Mouse (Mus musculus): Measurements from ENCODE around the gene Snx1. TPM values are rescaled to one million over a fixed set of nuclear protein-coding genes. Genes with fewer than 3 reads are reported as not detected.
A peak's percentile ranks its signal among the peaks of the same experiment; 100 is the strongest.

The Snx1 gene
- polyA plus RNA-seq, 1 experiment = 59.1 TPM

DNA sequence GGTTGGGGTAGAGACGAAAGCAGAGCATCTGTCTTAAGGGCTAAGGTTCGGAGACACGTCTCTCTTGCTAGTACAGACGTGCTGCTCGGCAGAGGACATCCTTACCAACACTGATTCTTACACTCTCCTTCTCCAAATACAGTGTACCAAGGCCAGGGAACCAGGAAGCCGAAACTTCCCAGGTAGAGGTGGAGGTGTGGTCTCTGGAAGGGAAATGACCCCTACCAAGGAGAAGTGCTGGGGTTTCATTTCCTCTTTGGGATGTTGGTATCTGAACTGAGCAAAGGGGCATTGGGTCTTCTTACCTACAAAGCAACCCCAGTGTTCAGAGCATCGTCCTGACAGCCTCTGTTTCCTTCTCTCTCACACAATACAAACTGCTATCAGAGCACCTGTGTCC lies 53.6 kb downstream of the Snx1 start:
- Histone ChIP-seq H3K4me1 (replicated peaks; ENCODE audit: control insufficient read depth, insufficient read depth, low read length) (peaks cover 10% of the 10 kb centered on the region), H3K4me3 (ENCODE audit: control insufficient read depth, insufficient read depth, low read length) (no peak overlapping the region), H3K27me3 (ENCODE audit: control insufficient read depth, insufficient read depth, low read length) (peaks cover 18% of the 10 kb centered on the region), H3K27ac (ENCODE audit: control insufficient read depth, insufficient read depth, low read length) (no peak overlapping the region), H3K36me3 (ENCODE audit: control insufficient read depth, insufficient read depth, low read length) (no peaks in the 10 kb centered on the region)
- WGBS = 76% methylated on average over 7 of the region's 7 CpGs
- no peak for DNase-seq
- no peak for TF ChIP-seq POLR2A (IDR thresholded peaks at IDR 0.05; ENCODE audit: control insufficient read depth, extremely low read depth, insufficient read depth, low read length, poor library complexity)
- TF ChIP-seq CTCF (IDR thresholded peaks at IDR 0.05; ENCODE audit: borderline replicate concordance, control insufficient read depth, extremely low read depth, insufficient read depth, low read length, poor library complexity) = no peak

DNA sequence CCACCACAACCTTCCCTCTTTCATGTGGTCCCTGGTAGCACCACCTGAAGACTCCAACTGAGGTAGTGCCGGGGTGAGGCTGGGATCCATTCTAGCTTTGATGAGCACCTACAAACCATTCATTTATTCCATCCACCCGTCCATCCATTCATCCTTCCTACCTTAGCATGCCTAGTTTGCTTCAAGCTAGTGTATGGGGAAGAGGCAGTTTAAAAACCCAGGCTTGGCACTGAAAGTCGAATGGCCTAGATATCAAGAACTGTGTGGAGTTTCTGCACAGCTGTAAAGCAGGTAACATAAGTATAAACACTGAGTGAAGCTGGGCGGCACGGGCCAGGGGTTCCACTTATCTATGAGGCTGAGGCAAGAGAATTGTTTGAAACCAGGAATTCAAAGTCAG lies 56.2 kb downstream of the Snx1 start:
- peaks cover 10% of the 10 kb centered on the region for H3K4me1 ChIP-seq (replicated peaks; ENCODE audit: control insufficient read depth, insufficient read depth, low read length)
- 77% methylated on average over 5 of the region's 5 CpGs for WGBS
- H3K27ac ChIP-seq (ENCODE audit: control insufficient read depth, insufficient read depth, low read length) = no peak overlapping the region
- H3K4me3 ChIP-seq (ENCODE audit: control insufficient read depth, insufficient read depth, low read length) = no peak overlapping the region
- no peak for TF ChIP-seq CTCF (IDR thresholded peaks at IDR 0.05; ENCODE audit: borderline replicate concordance, control insufficient read depth, extremely low read depth, insufficient read depth, low read length, poor library complexity)
- TF ChIP-seq POLR2A (IDR thresholded peaks at IDR 0.05; ENCODE audit: control insufficient read depth, extremely low read depth, insufficient read depth, low read length, poor library complexity) = no peak
- H3K36me3 ChIP-seq (ENCODE audit: control insufficient read depth, insufficient read depth, low read length) = peaks cover 6% of the 10 kb centered on the region
- peaks cover 18% of the 10 kb centered on the region for H3K27me3 ChIP-seq (ENCODE audit: control insufficient read depth, insufficient read depth, low read length)
- no peak for DNase-seq

DNA sequence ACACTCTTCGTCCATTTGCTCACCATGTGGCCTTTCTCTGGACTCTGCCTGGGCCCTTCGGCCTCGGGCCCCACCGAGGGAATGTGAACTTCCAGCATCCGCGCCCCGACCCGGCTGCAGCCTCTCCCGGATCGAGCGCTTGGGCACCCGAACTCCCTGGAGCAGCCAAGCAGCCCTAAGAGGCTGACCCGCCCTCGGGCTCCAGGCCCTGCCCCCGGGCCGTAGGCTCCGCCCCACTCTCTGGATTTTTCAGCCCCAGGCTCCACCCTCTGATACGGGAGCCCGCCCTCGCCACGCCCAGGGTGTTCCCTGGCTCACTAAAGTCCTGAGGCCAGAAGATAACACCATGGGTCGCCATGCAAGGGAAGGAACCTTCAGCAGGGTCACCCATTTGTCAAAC lies 56.8 kb downstream of the Snx1 start, which contains the start of gene Snx22:
Snx22 (minus strand) TSS at position 137 of the 400 bp plus-strand sequence.
- Histone ChIP-seq H3K27ac (ENCODE audit: control insufficient read depth, insufficient read depth, low read length) (no peak within 1 kb of the TSS), H3K4me3 (ENCODE audit: control insufficient read depth, insufficient read depth, low read length) (peak within 1 kb of the TSS; percentile 31), H3K36me3 (ENCODE audit: control insufficient read depth, insufficient read depth, low read length) (peaks cover 8% of the 10 kb centered on the region), H3K27me3 (ENCODE audit: control insufficient read depth, insufficient read depth, low read length) (peaks cover 18% of the 10 kb centered on the region), H3K4me1 (replicated peaks; ENCODE audit: control insufficient read depth, insufficient read depth, low read length) (peaks cover 10% of the 10 kb centered on the region)
- TF ChIP-seq POLR2A (IDR thresholded peaks at IDR 0.05; ENCODE audit: control insufficient read depth, extremely low read depth, insufficient read depth, low read length, poor library complexity) = no peak
- TF ChIP-seq CTCF (IDR thresholded peaks at IDR 0.05; ENCODE audit: borderline replicate concordance, control insufficient read depth, extremely low read depth, insufficient read depth, low read length, poor library complexity) = no peak
- WGBS = 1% methylated on average over 22 of the region's 22 CpGs
- peak; percentile 60 for DNase-seq

DNA sequence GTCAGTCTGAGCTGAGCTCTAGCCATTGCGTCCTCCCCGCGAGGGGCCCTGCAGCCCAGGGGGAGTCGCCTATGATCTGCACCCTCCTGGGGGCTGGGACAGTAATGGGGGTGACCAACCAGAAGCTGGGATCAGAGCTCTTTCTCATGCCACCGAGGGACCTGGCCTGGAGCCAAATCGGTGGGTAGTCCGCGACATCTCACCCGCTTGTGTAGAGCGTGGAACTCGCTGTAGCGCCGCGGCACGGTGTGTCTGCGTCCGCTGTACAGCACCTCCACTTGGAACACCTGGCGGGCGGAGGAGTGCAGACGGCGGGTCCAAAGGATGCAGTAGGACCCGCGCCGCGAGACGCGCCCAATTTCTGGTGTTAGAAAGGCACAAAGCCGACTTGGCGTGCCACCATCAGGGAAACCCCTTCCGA lies 57.4 kb downstream of the Snx1 start:
- Histone ChIP-seq H3K27me3 (ENCODE audit: control insufficient read depth, insufficient read depth, low read length) (peaks cover 18% of the 10 kb centered on the region), H3K4me3 (ENCODE audit: control insufficient read depth, insufficient read depth, low read length) (peak overlapping the region; percentile 31), H3K27ac (ENCODE audit: control insufficient read depth, insufficient read depth, low read length) (no peak overlapping the region), H3K36me3 (ENCODE audit: control insufficient read depth, insufficient read depth, low read length) (peaks cover 11% of the 10 kb centered on the region), H3K4me1 (replicated peaks; ENCODE audit: control insufficient read depth, insufficient read depth, low read length) (peaks cover 10% of the 10 kb centered on the region)
- TF ChIP-seq CTCF (IDR thresholded peaks at IDR 0.05; ENCODE audit: borderline replicate concordance, control insufficient read depth, extremely low read depth, insufficient read depth, low read length, poor library complexity) (no peak), POLR2A (IDR thresholded peaks at IDR 0.05; ENCODE audit: control insufficient read depth, extremely low read depth, insufficient read depth, low read length, poor library complexity) (no peak)
- WGBS = 3% methylated on average over 30 of the region's 30 CpGs
- peak; percentile 7 for DNase-seq

DNA sequence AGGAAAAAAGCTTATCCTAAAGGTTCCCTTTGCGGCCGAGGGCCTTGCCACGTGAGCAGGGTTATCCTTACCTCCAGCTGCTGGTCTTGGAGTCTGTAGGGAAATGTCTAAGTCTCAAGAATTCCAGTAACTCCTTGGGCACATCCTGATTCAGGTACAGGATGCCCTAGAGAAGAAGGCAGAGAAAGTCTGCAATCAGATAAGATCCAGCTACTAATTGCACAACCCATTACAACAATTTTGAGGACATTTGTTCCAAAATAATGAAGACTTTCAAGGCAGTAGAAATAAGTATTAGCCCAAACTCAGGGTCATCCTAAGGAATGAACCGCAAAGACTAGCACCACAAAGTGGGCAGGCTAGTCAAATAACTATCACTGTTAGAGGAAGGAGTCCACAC lies 58.3 kb downstream of the Snx1 start:
- Histone ChIP-seq H3K27me3 (ENCODE audit: control insufficient read depth, insufficient read depth, low read length) (peaks cover 18% of the 10 kb centered on the region), H3K4me1 (replicated peaks; ENCODE audit: control insufficient read depth, insufficient read depth, low read length) (peaks cover 10% of the 10 kb centered on the region), H3K36me3 (ENCODE audit: control insufficient read depth, insufficient read depth, low read length) (peaks cover 20% of the 10 kb centered on the region), H3K4me3 (ENCODE audit: control insufficient read depth, insufficient read depth, low read length) (no peak overlapping the region), H3K27ac (ENCODE audit: control insufficient read depth, insufficient read depth, low read length) (no peak overlapping the region)
- WGBS = 91% methylated on average over 4 of the region's 4 CpGs
- DNase-seq = no peak
- no peak for TF ChIP-seq CTCF (IDR thresholded peaks at IDR 0.05; ENCODE audit: borderline replicate concordance, control insufficient read depth, extremely low read depth, insufficient read depth, low read length, poor library complexity)

DNA sequence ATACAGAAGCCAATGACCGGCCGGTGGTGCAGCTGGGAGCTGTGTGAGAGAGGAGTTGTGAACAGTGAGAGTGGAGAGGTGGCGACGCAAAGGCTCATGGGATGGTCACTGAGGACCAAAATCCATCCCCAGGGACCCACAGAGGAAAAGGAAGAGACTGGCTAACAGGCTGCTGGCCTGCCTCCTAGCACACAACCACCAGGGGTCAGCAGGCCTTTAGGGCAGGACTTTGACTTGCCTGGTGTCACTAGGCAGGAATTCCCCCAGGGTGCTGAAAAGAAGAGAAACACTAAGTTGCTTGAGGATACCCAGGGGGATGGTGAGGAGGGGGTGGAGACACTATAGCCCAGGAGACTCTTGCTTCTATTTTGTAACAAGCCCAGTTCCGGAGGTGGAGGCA lies 58.8 kb downstream of the Snx1 start:
- Histone ChIP-seq H3K4me1 (replicated peaks; ENCODE audit: control insufficient read depth, insufficient read depth, low read length) (peaks cover 10% of the 10 kb centered on the region), H3K27ac (ENCODE audit: control insufficient read depth, insufficient read depth, low read length) (no peak overlapping the region), H3K27me3 (ENCODE audit: control insufficient read depth, insufficient read depth, low read length) (peaks cover 18% of the 10 kb centered on the region), H3K4me3 (ENCODE audit: control insufficient read depth, insufficient read depth, low read length) (no peak overlapping the region), H3K36me3 (ENCODE audit: control insufficient read depth, insufficient read depth, low read length) (peaks cover 23% of the 10 kb centered on the region)
- WGBS = 95% methylated on average over 5 of the region's 5 CpGs
- no peak for TF ChIP-seq CTCF (IDR thresholded peaks at IDR 0.05; ENCODE audit: borderline replicate concordance, control insufficient read depth, extremely low read depth, insufficient read depth, low read length, poor library complexity)
- no peak for TF ChIP-seq POLR2A (IDR thresholded peaks at IDR 0.05; ENCODE audit: control insufficient read depth, extremely low read depth, insufficient read depth, low read length, poor library complexity)
- no peak for DNase-seq

DNA sequence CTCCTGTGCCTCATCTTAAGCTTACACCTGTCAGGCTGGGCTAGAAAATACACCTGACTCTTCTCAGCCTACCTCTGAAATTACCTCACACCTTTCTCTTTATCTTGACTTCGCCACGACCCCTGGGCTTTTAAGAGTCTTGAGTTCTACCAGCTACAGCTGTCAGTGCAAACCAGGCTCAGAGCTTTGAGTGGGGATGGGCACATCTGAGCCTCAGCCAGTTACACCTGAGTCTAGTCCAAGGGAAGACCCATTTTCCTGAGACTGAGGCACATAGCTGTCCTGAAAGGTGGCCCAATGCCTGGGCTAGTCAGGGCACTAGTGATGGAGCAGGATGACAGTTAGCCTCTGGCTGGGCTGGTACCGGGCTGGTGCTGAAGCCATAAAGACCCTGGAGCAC lies 59.6 kb downstream of the Snx1 start:
- DNase-seq = no peak
- no peak overlapping the region for H3K4me3 ChIP-seq (ENCODE audit: control insufficient read depth, insufficient read depth, low read length)
- TF ChIP-seq CTCF (IDR thresholded peaks at IDR 0.05; ENCODE audit: borderline replicate concordance, control insufficient read depth, extremely low read depth, insufficient read depth, low read length, poor library complexity) (no peak), POLR2A (IDR thresholded peaks at IDR 0.05; ENCODE audit: control insufficient read depth, extremely low read depth, insufficient read depth, low read length, poor library complexity) (no peak)
- H3K27me3 ChIP-seq (ENCODE audit: control insufficient read depth, insufficient read depth, low read length) = peaks cover 18% of the 10 kb centered on the region
- peaks cover 23% of the 10 kb centered on the region for H3K36me3 ChIP-seq (ENCODE audit: control insufficient read depth, insufficient read depth, low read length)
- WGBS = 97% methylated on average over 3 of the region's 3 CpGs
- H3K27ac ChIP-seq (ENCODE audit: control insufficient read depth, insufficient read depth, low read length) = no peak overlapping the region
- peaks cover 10% of the 10 kb centered on the region for H3K4me1 ChIP-seq (replicated peaks; ENCODE audit: control insufficient read depth, insufficient read depth, low read length)

All from thymus, adult 2 months (tissue).